Mouse (Mus musculus): ENCODE data around the gene Mrpl16. TPM values are rescaled to one million over a fixed set of nuclear protein-coding genes. Genes with fewer than 3 reads are reported as not detected.

Mrpl16 gene
- 10 to 100 TPM; 40.0 to 40.7 TPM for total RNA-seq (2021)
- long read RNA-seq, experiment 1, transcript Mrpl16-201 (4 exons, 1,162 nt): major isoform, 30 of 32 reads
- long read RNA-seq, experiment 1, partial matches to known transcripts: 2 of 32 reads
- long read RNA-seq, experiment 1, other reads (novel, unspliced or antisense): 0 of 32 reads
- long read RNA-seq, experiment 2, transcript Mrpl16-201 (4 exons, 1,162 nt): major isoform, 26 of 33 reads
- long read RNA-seq, experiment 2, partial matches to known transcripts: 2 of 33 reads
- long read RNA-seq, experiment 2, other reads (novel, unspliced or antisense): 5 of 33 reads

- DNase-seq (ENCODE audit: low spot score in 2 of 2): peak; percentile 67 to 84
These were observed at the start of gene Mrpl16 for GRCm38 (mm10) chr19:11770205-11770892. Gene Mrpl16, plus strand, starts transcription at chr19:11770391.

GRCm38 (mm10) chr19:11723870-11724269 lies 46.3 kb upstream of the Mrpl16 start:
- no peak for DNase-seq (ENCODE audit: low spot score in 2 of 2)

GRCm38 (mm10) chr19:11724275-11724674 lies 45.9 kb upstream of the Mrpl16 start:
- DNase-seq (ENCODE audit: low spot score in 2 of 2): no peak

- no peak for DNase-seq (ENCODE audit: low spot score in 2 of 2)
These were observed 44.3 kb upstream of the Mrpl16 start for GRCm38 (mm10) chr19:11725915-11726314.

GRCm38 (mm10) chr19:11727304-11727703 lies 42.9 kb upstream of the Mrpl16 start:
- DNase-seq (ENCODE audit: low spot score in 2 of 2): no peak

GRCm38 (mm10) chr19:11730278-11730677 lies 39.9 kb upstream of the Mrpl16 start:
- DNase-seq (ENCODE audit: low spot score in 2 of 2): no peak

GRCm38 (mm10) chr19:11736455-11736854 lies 33.7 kb upstream of the Mrpl16 start:
- DNase-seq (ENCODE audit: low spot score in 2 of 2): no peak

- no peak for DNase-seq (ENCODE audit: low spot score in 2 of 2)
These were observed 24.5 kb upstream of the Mrpl16 start for GRCm38 (mm10) chr19:11745680-11746079.

- no peak for DNase-seq (ENCODE audit: low spot score in 2 of 2)
These were observed 22.9 kb upstream of the Mrpl16 start, which contains the start of gene Gif for GRCm38 (mm10) chr19:11747298-11747697. Gene Gif, plus strand, starts transcription at chr19:11747554.

GRCm38 (mm10) chr19:11765059-11765458 lies 5.1 kb upstream of the Mrpl16 start:
- no peak for DNase-seq (ENCODE audit: low spot score in 2 of 2)

- no peak for DNase-seq (ENCODE audit: low spot score in 2 of 2)
These were observed 3.8 kb upstream of the Mrpl16 start for GRCm38 (mm10) chr19:11766413-11766812.

- no peak for DNase-seq (ENCODE audit: low spot score in 2 of 2)
These were observed 2.0 kb upstream of the Mrpl16 start for GRCm38 (mm10) chr19:11768163-11768562.

GRCm38 (mm10) chr19:11769257-11769920 lies 802 bp upstream of the Mrpl16 start:
- DNase-seq (ENCODE audit: low spot score in 2 of 2): no peak

GRCm38 (mm10) chr19:11777191-11777865 lies 7.1 kb downstream of the Mrpl16 start:
- peak; percentile 25 to 47 for DNase-seq (ENCODE audit: low spot score in 2 of 2)

- DNase-seq (ENCODE audit: low spot score in 2 of 2): no peak
These were observed 15.4 kb downstream of the Mrpl16 start for GRCm38 (mm10) chr19:11785409-11786154.

- DNase-seq (ENCODE audit: low spot score in 2 of 2): no peak
These were observed 17.6 kb downstream of the Mrpl16 start for GRCm38 (mm10) chr19:11787826-11788225.

- DNase-seq (ENCODE audit: low spot score in 2 of 2): no peak
These were observed 18.7 kb downstream of the Mrpl16 start for GRCm38 (mm10) chr19:11788876-11789275.

- no peak for DNase-seq (ENCODE audit: low spot score in 2 of 2)
These were observed 21.6 kb downstream of the Mrpl16 start for GRCm38 (mm10) chr19:11791825-11792224.

GRCm38 (mm10) chr19:11793741-11794359 lies 23.7 kb downstream of the Mrpl16 start:
- no peak for DNase-seq (ENCODE audit: low spot score in 2 of 2)

GRCm38 (mm10) chr19:11794447-11794846 lies 24.3 kb downstream of the Mrpl16 start:
- no peak for DNase-seq (ENCODE audit: low spot score in 2 of 2)

Measured in gastrocnemius, postnatal 4 days (tissue).